Mouse (Mus musculus) ES-E14 (cell line): ENCODE measurements around the gene Tcf12.

ENCODE experiments used
- CHD2 ChIP-seq: IDR thresholded peaks from 2 replicates; pipeline ENCODE4 v1.6.1; 2014; ENCODE audit warnings: mild to moderate bottlenecking, low read depth, low read length, inconsistent platforms
- MAFK ChIP-seq: IDR thresholded peaks from 2 replicates; pipeline ENCODE4 v1.6.1; 2014; ENCODE audit warnings: mild to moderate bottlenecking, low read depth, low read length, inconsistent platforms; ENCODE audit not compliant: insufficient read depth
- ZC3H11A ChIP-seq: IDR thresholded peaks from 2 replicates; pipeline ENCODE4 v1.6.1; 2012; ENCODE audit warnings: low read depth, mild to moderate bottlenecking, inconsistent platforms, low read length, borderline replicate concordance
- ZNF384 ChIP-seq: IDR thresholded peaks from 2 replicates; pipeline ENCODE4 v1.6.1; 2012; ENCODE audit warnings: low read depth, low read length, inconsistent platforms

- TF ChIP-seq CHD2 (no peak), MAFK (no peak), ZNF384 (no peak), ZC3H11A (no peak)
Observed at GRCm38 (mm10) chr9:71959259-71960025, 152.2 kb downstream of the Tcf12 start.
